Mouse (Mus musculus) mouse embryonic stem cell (cell line): ENCODE data around the gene Hivep2.

Source experiments
- in situ Hi-C, 2 experiments: fragments of 300-500 bp; cut with MboI; formaldehyde crosslinking; loops; 1 replicate in 1 of 2; 3 replicates in 1 of 2; pipeline ENCODE4 v1.14.3; 2019 to 2020; ENCODE audit warnings: low sequenced_read_pairs in 2 of 2, low pct_unique_long_range_greater_than_20kb in 1 of 2, mixed read lengths in 1 of 2; ENCODE audit not compliant: unreplicated experiment in 1 of 2

The Hivep2 gene

GRCm38 (mm10) chr10:14042539-14043348, 76.9 kb downstream of the Hivep2 start:
- in situ Hi-C loops: no loop called here

DNA sequence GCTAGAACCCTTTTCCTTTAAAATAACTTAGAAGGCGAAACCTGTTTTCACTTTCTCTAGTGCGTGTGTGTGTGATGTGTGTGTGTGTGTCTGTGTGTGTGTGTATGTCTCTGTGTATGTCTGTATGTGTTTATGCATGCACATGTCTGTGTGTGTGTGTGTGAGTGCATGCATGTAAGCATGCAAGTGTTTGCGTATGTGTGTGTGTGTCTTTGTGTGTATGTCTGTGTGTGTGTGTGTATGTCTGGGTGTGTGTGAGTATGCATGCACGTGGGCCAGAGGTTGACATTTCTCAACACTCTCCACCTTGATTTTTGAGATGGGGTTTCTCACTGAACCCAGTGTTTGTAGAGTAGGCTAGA, 77.5 kb downstream of the Hivep2 start:
- in situ Hi-C loops: no loop called here

- in situ Hi-C loops: no loop called here
These were observed 78.3 kb downstream of the Hivep2 start for GRCm38 (mm10) chr10:14044046-14044782.

- in situ Hi-C loops: no loop called here
These were observed 79.0 kb downstream of the Hivep2 start for GRCm38 (mm10) chr10:14044783-14045392.

GRCm38 (mm10) chr10:14045745-14046144, 79.9 kb downstream of the Hivep2 start:
- in situ Hi-C loops: no loop called here

- in situ Hi-C loops: no loop called here
These were observed 80.3 kb downstream of the Hivep2 start for GRCm38 (mm10) chr10:14046171-14046651.

DNA sequence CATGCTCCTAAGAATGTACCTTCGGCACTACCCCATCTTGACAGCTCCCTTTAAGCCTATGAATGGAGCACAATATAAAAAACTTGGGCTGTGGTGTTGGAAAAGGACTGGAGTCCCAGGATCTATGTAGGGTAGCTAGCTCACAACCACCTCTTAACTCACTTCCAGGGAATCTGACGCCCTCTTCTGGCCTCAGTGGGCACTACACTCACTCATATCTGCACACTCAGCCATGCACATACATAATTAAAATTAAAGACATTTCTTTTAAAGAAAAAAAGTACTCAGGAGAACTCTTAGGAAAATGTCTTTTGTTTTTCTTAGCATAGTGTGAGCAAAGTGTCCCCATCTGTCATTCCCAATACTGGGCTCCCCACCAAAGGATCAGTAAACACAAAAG, 81.1 kb downstream of the Hivep2 start:
- in situ Hi-C loops: no loop called here

GRCm38 (mm10) chr10:14047661-14048060, 81.8 kb downstream of the Hivep2 start:
- in situ Hi-C loops: no loop called here

DNA sequence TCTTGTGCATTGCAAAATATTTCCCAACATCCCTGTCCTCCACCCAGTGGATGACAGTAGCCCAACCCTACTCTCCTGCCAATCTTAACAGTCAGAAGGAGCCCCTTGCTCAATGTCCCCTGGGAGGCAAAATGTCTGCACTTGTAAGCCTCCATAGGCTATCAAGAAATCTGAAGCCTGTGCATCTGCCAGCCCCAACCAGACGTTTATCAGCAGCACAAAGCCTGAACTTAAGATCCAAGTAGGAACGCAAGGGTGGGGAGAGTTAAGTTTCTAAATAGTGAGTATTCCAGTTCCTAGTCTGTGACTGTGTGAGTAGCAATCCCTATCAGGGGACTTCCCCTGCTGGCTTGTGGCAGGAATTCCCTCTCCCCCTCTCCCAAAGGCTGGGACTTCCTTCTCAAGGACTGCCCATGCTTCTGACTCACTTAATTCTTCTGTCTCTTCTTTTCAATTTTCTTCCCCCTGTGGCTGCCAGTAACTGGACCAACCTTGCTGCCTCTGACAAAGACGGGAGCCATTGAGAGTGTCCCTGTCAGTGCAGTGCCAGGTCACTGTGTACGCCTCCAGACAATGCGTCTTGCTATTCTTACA, 82.5 kb downstream of the Hivep2 start:
- in situ Hi-C loops: no loop called here

DNA sequence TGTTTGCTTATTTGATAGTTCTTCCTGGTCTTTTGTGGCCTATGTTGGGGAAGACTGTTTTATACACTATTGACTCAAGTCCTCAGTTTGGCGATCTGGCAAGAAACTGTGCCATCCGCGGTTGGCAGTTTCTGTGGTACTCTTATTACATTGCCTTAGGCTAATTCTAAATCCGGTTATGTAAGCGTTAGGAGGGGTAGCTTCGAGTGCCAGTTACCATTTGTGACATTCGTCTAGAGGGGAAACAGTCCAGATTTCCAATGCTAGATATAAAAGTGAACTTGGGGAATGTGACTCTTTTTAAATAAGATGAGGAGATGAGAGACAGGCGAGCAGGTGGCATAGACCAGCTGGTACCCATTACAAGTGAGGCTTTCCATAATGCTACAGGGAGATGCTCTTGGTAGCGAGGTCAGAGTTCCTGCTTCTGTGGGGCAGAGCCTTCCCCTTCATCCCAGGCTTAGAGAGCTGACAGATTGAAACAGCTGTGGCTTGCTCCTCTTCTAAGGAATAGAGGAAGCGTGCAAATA, 83.1 kb downstream of the Hivep2 start:
- in situ Hi-C loops: no loop called here

- in situ Hi-C loops: no loop called here
These were observed 83.8 kb downstream of the Hivep2 start for GRCm38 (mm10) chr10:14049686-14050085.

DNA sequence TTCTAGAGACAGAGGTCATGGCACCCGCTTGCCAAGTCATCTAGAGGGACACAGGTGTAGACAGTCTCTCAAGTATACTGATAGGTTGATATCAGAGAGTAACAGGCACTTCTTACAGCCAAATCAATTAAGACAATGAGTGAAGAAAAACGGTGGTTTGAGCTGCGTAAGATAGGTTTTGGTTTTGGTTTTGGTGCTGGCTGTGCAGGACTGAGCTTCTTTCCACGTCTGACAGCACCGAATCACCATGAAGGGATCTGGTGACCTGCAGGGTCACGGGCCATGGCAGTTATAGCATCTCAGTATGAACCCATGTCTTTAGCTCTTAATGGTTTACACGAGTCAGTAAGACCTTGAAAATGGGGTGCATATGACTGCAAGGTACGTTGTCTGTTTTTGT, 84.7 kb downstream of the Hivep2 start:
- in situ Hi-C loops: no loop called here

DNA sequence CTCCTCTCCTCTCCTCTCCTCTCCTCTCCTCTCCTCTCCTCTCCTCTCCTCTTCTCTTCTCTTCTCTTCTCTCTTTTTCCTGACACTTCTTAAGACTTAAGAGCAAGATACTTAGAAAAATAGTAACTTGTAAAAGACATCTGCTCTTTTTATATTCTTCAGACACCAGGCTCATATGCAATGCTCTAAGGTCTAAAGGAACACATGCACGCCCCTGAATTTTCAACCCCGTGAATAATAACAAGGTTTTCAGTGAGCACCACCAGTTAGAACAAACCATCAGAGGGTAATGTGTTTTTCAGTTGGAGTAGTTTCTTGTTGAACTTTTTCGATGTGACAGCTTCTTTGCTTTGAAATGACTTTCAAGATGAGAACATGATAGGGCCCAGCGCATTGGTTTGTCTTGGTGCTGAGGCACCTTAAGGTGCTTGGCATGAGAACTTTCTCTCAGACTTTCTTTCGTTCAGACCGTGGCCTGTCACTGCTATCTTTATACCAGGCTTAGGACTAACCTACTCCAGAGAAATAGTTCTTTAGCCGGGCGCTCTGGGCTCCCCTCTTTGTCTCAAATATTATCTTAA, 86.3 kb downstream of the Hivep2 start:
- in situ Hi-C loops: no loop called here

- in situ Hi-C loops: no loop called here
These were observed 89.0 kb downstream of the Hivep2 start for GRCm38 (mm10) chr10:14054860-14055259.

DNA sequence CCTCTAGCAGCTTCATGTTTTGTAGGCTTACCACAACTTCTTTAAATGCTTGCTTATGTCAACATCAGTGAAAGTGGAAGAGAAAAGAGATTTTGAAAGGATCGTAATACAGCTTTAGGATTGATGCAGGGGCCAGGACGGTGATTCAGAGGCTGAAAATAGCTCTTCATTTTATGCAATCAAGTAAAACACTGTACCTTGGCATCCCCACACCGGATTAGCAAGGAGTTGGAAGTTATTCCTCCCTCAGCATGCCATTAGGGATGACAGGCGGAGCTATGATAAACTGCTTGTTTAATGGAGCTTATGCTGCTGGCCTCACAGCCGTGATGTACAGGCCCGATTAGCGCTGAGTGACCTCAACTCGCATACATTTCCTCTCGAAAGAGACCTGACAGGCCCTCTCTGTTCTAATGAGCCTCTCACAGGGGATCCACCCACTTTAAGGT, 89.7 kb downstream of the Hivep2 start:
- in situ Hi-C loops: no loop called here

GRCm38 (mm10) chr10:14056057-14056456, 90.2 kb downstream of the Hivep2 start:
- in situ Hi-C loops: no loop called here

- in situ Hi-C loops: no loop called here
These were observed 90.9 kb downstream of the Hivep2 start for GRCm38 (mm10) chr10:14056584-14057451.
